Mouse (Mus musculus): ENCODE measurements around the gene Muc1. TPM values are rescaled to one million over a fixed set of nuclear protein-coding genes. Genes with fewer than 3 reads are reported as not detected.

Gene Muc1
- polyA plus RNA-seq, 1 experiment from 2014 or later: 1.6 TPM

DNA sequence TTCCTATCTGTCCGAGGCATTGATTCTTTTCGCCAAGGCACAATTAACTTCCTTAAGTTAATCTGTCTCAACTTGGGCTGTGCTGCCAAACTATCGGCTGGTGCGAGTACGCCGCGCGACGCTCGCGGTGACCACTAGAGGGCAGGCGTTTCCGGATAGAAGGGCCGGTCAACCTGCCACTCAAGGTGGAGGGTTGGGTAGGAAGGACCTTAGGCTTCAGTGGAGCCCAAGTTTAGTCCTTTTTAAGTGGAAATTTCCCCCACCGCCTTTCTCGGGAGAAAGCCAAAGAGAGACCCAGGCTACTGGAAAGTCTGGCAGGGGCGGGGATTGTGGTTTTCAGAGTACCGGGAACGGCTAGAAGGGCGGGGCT is 692 bp upstream of the Muc1 start:
- ATAC-seq: peak; percentile 36
- Histone ChIP-seq H3K27ac (ENCODE audit: low read length) (peak overlapping the region; percentile 89), H3K4me2 (ENCODE audit: low read length) (peak overlapping the region; percentile 71), H3K4me1 (replicated peaks; ENCODE audit: control insufficient read depth, insufficient read depth, low read length) (peaks cover 55% of the 10 kb centered on the region), H3K4me3 (replicated peaks; ENCODE audit: low read length) (peak overlapping the region; percentile 48), H3K9me3 (ENCODE audit: control insufficient read depth, low read length) (no peaks in the 10 kb centered on the region), H3K9ac (replicated peaks; ENCODE audit: low read depth, low read length) (peak overlapping the region; percentile 58), H3K27me3 (replicated peaks; ENCODE audit: control insufficient read depth, insufficient read depth, low read length) (no peaks in the 10 kb centered on the region), H3K36me3 (ENCODE audit: control insufficient read depth, insufficient read depth) (no peaks in the 10 kb centered on the region)
- WGBS: under 1% methylated on average over 19 of the region's 20 CpGs

DNA sequence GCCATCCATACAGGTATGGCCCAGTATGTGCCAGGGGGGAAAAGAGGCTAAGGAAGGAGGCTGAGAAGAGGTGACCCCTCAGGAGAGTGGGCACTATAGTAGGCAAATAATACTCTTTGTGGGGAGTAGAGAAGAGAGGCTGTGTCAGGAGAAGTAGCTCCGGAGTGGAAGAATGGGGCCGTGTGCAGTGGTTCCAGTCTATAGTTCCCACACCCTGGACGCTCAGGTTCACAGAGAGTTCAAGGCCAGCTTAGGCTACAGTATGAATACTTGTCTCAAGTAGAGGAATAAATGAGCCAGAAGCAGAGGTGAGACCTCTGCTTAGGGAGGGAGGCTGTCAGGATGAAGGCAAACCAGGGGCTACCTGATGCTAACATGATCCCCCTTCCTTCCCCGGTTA is 419 bp downstream of the Muc1 start:
- Histone ChIP-seq H3K4me1 (replicated peaks; ENCODE audit: control insufficient read depth, insufficient read depth, low read length) (peaks cover 44% of the 10 kb centered on the region), H3K27ac (ENCODE audit: low read length) (no peak overlapping the region), H3K4me2 (ENCODE audit: low read length) (no peak overlapping the region), H3K9me3 (ENCODE audit: control insufficient read depth, low read length) (no peaks in the 10 kb centered on the region), H3K9ac (replicated peaks; ENCODE audit: low read depth, low read length) (no peak overlapping the region), H3K27me3 (replicated peaks; ENCODE audit: control insufficient read depth, insufficient read depth, low read length) (no peaks in the 10 kb centered on the region), H3K36me3 (ENCODE audit: control insufficient read depth, insufficient read depth) (0 out of 2 replicates have a peak, but pooled peaks cover 2% of the 10 kb centered on the region), H3K4me3 (replicated peaks; ENCODE audit: low read length) (no peak overlapping the region)
- no peak for ATAC-seq
- 46% methylated on average over 4 of the region's 4 CpGs for WGBS

GRCm38 (mm10) chr3:89230561-89230960 is 1.7 kb downstream of the Muc1 start:
- H3K36me3 ChIP-seq (ENCODE audit: control insufficient read depth, insufficient read depth): peaks cover 7% of the 10 kb centered on the region
- ATAC-seq: no peak
- H3K4me1 ChIP-seq (replicated peaks; ENCODE audit: control insufficient read depth, insufficient read depth, low read length): peaks cover 31% of the 10 kb centered on the region
- H3K27me3 ChIP-seq (replicated peaks; ENCODE audit: control insufficient read depth, insufficient read depth, low read length): no peaks in the 10 kb centered on the region
- WGBS: 83% methylated on average over 2 of the region's 2 CpGs
- no peak overlapping the region for H3K4me3 ChIP-seq (replicated peaks; ENCODE audit: low read length)
- no peak overlapping the region for H3K9ac ChIP-seq (replicated peaks; ENCODE audit: low read depth, low read length)
- no peaks in the 10 kb centered on the region for H3K9me3 ChIP-seq (ENCODE audit: control insufficient read depth, low read length)
- no peak overlapping the region for H3K27ac ChIP-seq (ENCODE audit: low read length)
- H3K4me2 ChIP-seq (ENCODE audit: low read length): no peak overlapping the region

GRCm38 (mm10) chr3:89231345-89231744 is 2.5 kb downstream of the Muc1 start:
- Histone ChIP-seq H3K27ac (ENCODE audit: low read length) (no peak overlapping the region), H3K36me3 (ENCODE audit: control insufficient read depth, insufficient read depth) (peaks cover 8% of the 10 kb centered on the region), H3K4me3 (replicated peaks; ENCODE audit: low read length) (no peak overlapping the region), H3K9ac (replicated peaks; ENCODE audit: low read depth, low read length) (no peak overlapping the region), H3K4me2 (ENCODE audit: low read length) (no peak overlapping the region), H3K27me3 (replicated peaks; ENCODE audit: control insufficient read depth, insufficient read depth, low read length) (no peaks in the 10 kb centered on the region), H3K9me3 (ENCODE audit: control insufficient read depth, low read length) (no peaks in the 10 kb centered on the region), H3K4me1 (replicated peaks; ENCODE audit: control insufficient read depth, insufficient read depth, low read length) (peaks cover 23% of the 10 kb centered on the region)
- WGBS: 78% methylated on average over 7 of the region's 7 CpGs
- ATAC-seq: no peak

- no peak overlapping the region for H3K9ac ChIP-seq (replicated peaks; ENCODE audit: low read depth, low read length)
- H3K4me1 ChIP-seq (replicated peaks; ENCODE audit: control insufficient read depth, insufficient read depth, low read length): peaks cover 18% of the 10 kb centered on the region
- no peak overlapping the region for H3K4me3 ChIP-seq (replicated peaks; ENCODE audit: low read length)
- WGBS: 79% methylated on average over 16 of the region's 16 CpGs
- H3K4me2 ChIP-seq (ENCODE audit: low read length): no peak overlapping the region
- no peaks in the 10 kb centered on the region for H3K27me3 ChIP-seq (replicated peaks; ENCODE audit: control insufficient read depth, insufficient read depth, low read length)
- no peak for ATAC-seq
- H3K9me3 ChIP-seq (ENCODE audit: control insufficient read depth, low read length): no peaks in the 10 kb centered on the region
- no peak overlapping the region for H3K27ac ChIP-seq (ENCODE audit: low read length)
- H3K36me3 ChIP-seq (ENCODE audit: control insufficient read depth, insufficient read depth): peaks cover 10% of the 10 kb centered on the region
These were observed 3.0 kb downstream of the Muc1 start for GRCm38 (mm10) chr3:89231772-89232275.

DNA sequence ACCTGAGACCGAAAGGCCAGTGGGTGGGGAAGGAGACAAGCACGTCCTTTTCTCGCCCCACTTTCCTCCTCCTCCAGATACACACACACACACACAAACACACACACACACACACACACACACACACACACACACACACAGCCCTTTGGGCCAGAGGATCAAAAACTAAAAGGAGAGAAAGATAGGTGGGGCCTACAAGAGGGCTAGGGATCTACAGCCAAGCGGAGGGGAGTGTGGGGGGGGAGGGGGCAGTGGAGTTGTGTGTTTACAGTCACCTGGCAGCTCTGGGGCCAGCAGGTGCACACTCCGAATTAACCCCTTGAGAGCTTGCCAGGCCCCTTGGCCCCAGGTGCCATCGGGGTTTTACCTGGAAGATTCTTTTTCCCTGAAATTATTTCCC is 3.8 kb downstream of the Muc1 start:
- Histone ChIP-seq H3K9me3 (ENCODE audit: control insufficient read depth, low read length) (no peaks in the 10 kb centered on the region), H3K9ac (replicated peaks; ENCODE audit: low read depth, low read length) (no peak overlapping the region), H3K36me3 (ENCODE audit: control insufficient read depth, insufficient read depth) (peaks cover 15% of the 10 kb centered on the region), H3K4me1 (replicated peaks; ENCODE audit: control insufficient read depth, insufficient read depth, low read length) (peaks cover 13% of the 10 kb centered on the region), H3K4me3 (replicated peaks; ENCODE audit: low read length) (no peak overlapping the region), H3K4me2 (ENCODE audit: low read length) (no peak overlapping the region), H3K27me3 (replicated peaks; ENCODE audit: control insufficient read depth, insufficient read depth, low read length) (no peaks in the 10 kb centered on the region), H3K27ac (ENCODE audit: low read length) (no peak overlapping the region)
- ATAC-seq: no peak
- WGBS: 73% methylated on average over 6 of the region's 6 CpGs

- ATAC-seq: no peak
- Histone ChIP-seq H3K27ac (ENCODE audit: low read length) (no peak overlapping the region), H3K9ac (replicated peaks; ENCODE audit: low read depth, low read length) (no peak overlapping the region), H3K27me3 (replicated peaks; ENCODE audit: control insufficient read depth, insufficient read depth, low read length) (no peaks in the 10 kb centered on the region), H3K4me1 (replicated peaks; ENCODE audit: control insufficient read depth, insufficient read depth, low read length) (peaks cover 2% of the 10 kb centered on the region), H3K9me3 (ENCODE audit: control insufficient read depth, low read length) (no peaks in the 10 kb centered on the region), H3K36me3 (ENCODE audit: control insufficient read depth, insufficient read depth) (peaks cover 17% of the 10 kb centered on the region), H3K4me3 (replicated peaks; ENCODE audit: low read length) (no peak overlapping the region), H3K4me2 (ENCODE audit: low read length) (no peak overlapping the region)
- 76% methylated on average over 14 of the region's 14 CpGs for WGBS
These were observed 4.8 kb downstream of the Muc1 start for GRCm38 (mm10) chr3:89233562-89234110.

- H3K4me3 ChIP-seq (replicated peaks; ENCODE audit: low read length): no peak overlapping the region
- H3K27ac ChIP-seq (ENCODE audit: low read length): no peak overlapping the region
- no peaks in the 10 kb centered on the region for H3K27me3 ChIP-seq (replicated peaks; ENCODE audit: control insufficient read depth, insufficient read depth, low read length)
- 92% methylated on average over 10 of the region's 10 CpGs for WGBS
- peaks cover 25% of the 10 kb centered on the region for H3K36me3 ChIP-seq (ENCODE audit: control insufficient read depth, insufficient read depth)
- no peak for ATAC-seq
- H3K4me2 ChIP-seq (ENCODE audit: low read length): no peak overlapping the region
- H3K4me1 ChIP-seq (replicated peaks; ENCODE audit: control insufficient read depth, insufficient read depth, low read length): no peaks in the 10 kb centered on the region
- no peaks in the 10 kb centered on the region for H3K9me3 ChIP-seq (ENCODE audit: control insufficient read depth, low read length)
- H3K9ac ChIP-seq (replicated peaks; ENCODE audit: low read depth, low read length): no peak overlapping the region
These were observed 7.7 kb downstream of the Muc1 start for GRCm38 (mm10) chr3:89236516-89236915.

- no peaks in the 10 kb centered on the region for H3K9me3 ChIP-seq (ENCODE audit: control insufficient read depth, low read length)
- peaks cover 32% of the 10 kb centered on the region for H3K36me3 ChIP-seq (ENCODE audit: control insufficient read depth, insufficient read depth)
- H3K4me1 ChIP-seq (replicated peaks; ENCODE audit: control insufficient read depth, insufficient read depth, low read length): peaks cover 7% of the 10 kb centered on the region
- 95% methylated on average over 21 of the region's 21 CpGs for WGBS
- no peak overlapping the region for H3K9ac ChIP-seq (replicated peaks; ENCODE audit: low read depth, low read length)
- H3K27ac ChIP-seq (ENCODE audit: low read length): no peak overlapping the region
- H3K4me3 ChIP-seq (replicated peaks; ENCODE audit: low read length): no peak overlapping the region
- no peaks in the 10 kb centered on the region for H3K27me3 ChIP-seq (replicated peaks; ENCODE audit: control insufficient read depth, insufficient read depth, low read length)
- no peak overlapping the region for H3K4me2 ChIP-seq (ENCODE audit: low read length)
- ATAC-seq: no peak
These were observed 8.8 kb downstream of the Muc1 start for GRCm38 (mm10) chr3:89237682-89238081.

- Histone ChIP-seq H3K9me3 (ENCODE audit: control insufficient read depth, low read length) (no peaks in the 10 kb centered on the region), H3K4me1 (replicated peaks; ENCODE audit: control insufficient read depth, insufficient read depth, low read length) (peaks cover 15% of the 10 kb centered on the region), H3K36me3 (ENCODE audit: control insufficient read depth, insufficient read depth) (peaks cover 30% of the 10 kb centered on the region), H3K4me3 (replicated peaks; ENCODE audit: low read length) (no peak overlapping the region), H3K9ac (replicated peaks; ENCODE audit: low read depth, low read length) (no peak overlapping the region), H3K27me3 (replicated peaks; ENCODE audit: control insufficient read depth, insufficient read depth, low read length) (no peaks in the 10 kb centered on the region), H3K4me2 (ENCODE audit: low read length) (no peak overlapping the region), H3K27ac (ENCODE audit: low read length) (no peak overlapping the region)
- ATAC-seq: no peak
- WGBS: 79% methylated on average over 9 of the region's 12 CpGs
These were observed 9.6 kb downstream of the Muc1 start for GRCm38 (mm10) chr3:89238494-89238893.
